Mouse (Mus musculus): ENCODE results near the gene Crip3. TPM values are rescaled to one million over a fixed set of nuclear protein-coding genes. Genes with fewer than 3 reads are reported as not detected.

Crip3 gene
- polyA plus RNA-seq (2014; fragmentation: Illumina TruSeq; extraction: RNeasy Lipid Tissue Mini Kit (QIAGEN cat#74804); ENCODE audit: insufficient read depth, low read depth, low replicate concordance) = 1.1 TPM

DNA sequence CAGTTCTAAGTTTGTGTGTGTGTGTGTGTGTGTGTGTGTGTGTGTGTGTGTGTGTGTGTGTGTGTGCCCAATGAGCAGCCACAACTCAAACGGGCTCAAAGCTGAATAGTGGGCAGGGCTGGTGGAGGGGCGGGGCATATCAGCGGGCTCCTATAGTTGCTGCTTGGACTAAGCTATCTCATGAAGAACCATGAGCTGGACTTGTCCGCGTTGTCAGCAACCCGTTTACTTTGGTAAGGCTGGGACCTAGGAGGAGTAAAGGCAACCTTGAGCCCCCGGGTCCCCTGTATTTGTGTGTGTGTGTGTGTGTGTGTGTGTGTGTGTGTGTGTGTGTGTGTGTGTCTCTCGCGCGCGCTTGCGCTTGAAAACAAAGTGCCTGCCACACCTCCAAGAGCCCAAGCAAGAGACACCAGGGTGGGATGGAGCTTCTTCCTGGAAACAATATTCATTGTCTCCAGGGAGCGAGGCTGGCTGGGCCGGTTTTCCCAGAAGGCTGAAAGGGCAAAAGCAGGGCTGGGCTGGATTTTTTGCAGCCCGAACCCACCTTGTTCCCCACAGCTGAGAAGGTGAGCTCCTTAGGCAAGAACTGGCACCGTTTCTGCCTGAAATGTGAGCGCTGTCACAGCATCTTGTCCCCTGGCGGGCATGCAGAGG lies at the start of gene Crip3:
Gene Crip3 (plus strand): TSS at position 166 of the 654 bp plus-strand sequence.

DNA sequence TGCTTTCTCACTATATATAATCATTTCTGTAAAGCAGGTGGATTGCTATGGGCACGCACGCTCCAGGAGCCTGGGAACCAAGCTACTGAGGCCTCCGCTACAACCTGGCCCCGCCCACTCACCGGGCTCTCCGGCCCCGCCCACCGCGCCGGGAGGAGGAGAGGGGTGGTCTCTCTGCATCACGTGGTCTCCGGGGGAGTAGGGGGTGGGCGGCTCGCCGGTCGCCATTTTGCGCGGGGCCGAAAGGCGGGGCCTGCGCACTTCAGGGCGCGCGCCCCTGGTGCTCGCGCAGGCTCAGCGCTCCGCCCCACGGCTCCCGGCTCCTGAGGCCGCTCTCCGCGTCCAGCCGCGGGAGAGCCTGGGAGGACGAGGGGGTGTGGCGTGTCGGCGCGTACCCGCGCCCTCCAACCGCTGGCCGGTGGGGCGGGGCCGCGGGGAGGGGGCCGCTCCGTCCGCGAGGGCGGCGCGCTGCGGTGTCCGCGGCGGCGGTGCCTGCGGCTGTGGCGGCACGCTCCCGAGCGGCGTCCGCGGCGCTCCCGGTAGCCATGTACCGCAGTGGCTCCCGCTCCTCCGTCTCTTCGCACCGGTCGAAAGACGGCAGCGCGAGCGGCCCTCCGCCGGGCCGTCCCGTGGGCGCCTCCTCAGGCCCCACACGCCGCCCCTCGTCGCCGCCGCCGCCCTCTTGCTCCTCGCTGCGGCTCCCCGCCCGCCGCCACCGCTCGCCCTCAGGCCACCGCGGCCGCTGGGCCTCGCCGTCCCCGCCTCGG lies 45.2 kb upstream of the Crip3 start, which contains the start of gene Zfp318:
Gene Zfp318 (plus strand): TSS at position 438 of the 767 bp plus-strand sequence.

DNA sequence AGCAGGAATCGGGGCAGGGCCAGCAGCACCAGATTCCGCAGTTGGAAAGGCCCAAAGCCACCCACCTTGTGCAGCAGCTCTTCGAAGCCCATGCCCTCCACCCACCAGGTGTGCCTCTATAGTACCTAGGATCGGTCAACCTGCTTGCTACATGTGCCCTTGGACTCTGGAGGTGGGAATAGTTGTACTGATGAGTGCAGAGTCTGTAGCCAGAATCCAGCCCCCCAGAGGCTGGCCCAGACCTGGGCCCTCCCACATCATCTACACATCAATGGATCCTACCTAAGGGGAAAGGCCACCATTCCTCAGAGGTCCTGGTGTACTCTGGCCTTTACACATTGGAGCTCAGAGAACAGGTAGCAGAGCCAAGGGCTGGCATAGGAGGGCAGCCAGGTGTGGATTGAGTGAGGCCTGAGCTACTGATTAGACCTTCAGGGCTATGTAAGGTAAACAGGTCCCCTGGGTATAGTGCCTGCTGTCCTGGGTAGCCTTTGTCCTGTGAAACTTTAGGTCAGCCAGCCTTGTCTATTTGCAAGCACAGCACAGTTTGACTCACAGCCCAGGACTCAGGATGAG lies 9.7 kb downstream of the Crip3 start, which contains the start of gene Slc22a7:
Gene Slc22a7 (minus strand): TSS at position 160 of the 576 bp plus-strand sequence.

Other genes starting within 250 kb of the Crip3 start
- gene Polh, start 226.3 kb upstream of the Crip3 start, polyA plus RNA-seq (2014; fragmentation: Illumina TruSeq; extraction: RNeasy Lipid Tissue Mini Kit (QIAGEN cat#74804); ENCODE audit: insufficient read depth, low read depth, low replicate concordance) = 4.1 TPM
- gene Xpo5, start 226.1 kb upstream of the Crip3 start, polyA plus RNA-seq (2014; fragmentation: Illumina TruSeq; extraction: RNeasy Lipid Tissue Mini Kit (QIAGEN cat#74804); ENCODE audit: insufficient read depth, low read depth, low replicate concordance) = 11.6 TPM
- gene Polr1c, start 180.9 kb upstream of the Crip3 start, polyA plus RNA-seq (2014; fragmentation: Illumina TruSeq; extraction: RNeasy Lipid Tissue Mini Kit (QIAGEN cat#74804); ENCODE audit: insufficient read depth, low read depth, low replicate concordance) = 50.4 TPM
- gene Yipf3, start 180.8 kb upstream of the Crip3 start, polyA plus RNA-seq (2014; fragmentation: Illumina TruSeq; extraction: RNeasy Lipid Tissue Mini Kit (QIAGEN cat#74804); ENCODE audit: insufficient read depth, low read depth, low replicate concordance) = 85.3 TPM
- 3.4 TPM for gene Lrrc73, start 175.4 kb upstream of the Crip3 start, polyA plus RNA-seq (2014; fragmentation: Illumina TruSeq; extraction: RNeasy Lipid Tissue Mini Kit (QIAGEN cat#74804); ENCODE audit: insufficient read depth, low read depth, low replicate concordance)
- 10.1 TPM for gene Tjap1, start 145.9 kb upstream of the Crip3 start, polyA plus RNA-seq (2014; fragmentation: Illumina TruSeq; extraction: RNeasy Lipid Tissue Mini Kit (QIAGEN cat#74804); ENCODE audit: insufficient read depth, low read depth, low replicate concordance)
- 0.30 TPM for gene Dlk2, start 131.5 kb upstream of the Crip3 start, polyA plus RNA-seq (2014; fragmentation: Illumina TruSeq; extraction: RNeasy Lipid Tissue Mini Kit (QIAGEN cat#74804); ENCODE audit: insufficient read depth, low read depth, low replicate concordance)
- gene Abcc10, start 100.6 kb upstream of the Crip3 start, polyA plus RNA-seq (2014; fragmentation: Illumina TruSeq; extraction: RNeasy Lipid Tissue Mini Kit (QIAGEN cat#74804); ENCODE audit: insufficient read depth, low read depth, low replicate concordance) = 2.1 TPM
- gene Zfp318, start 45.2 kb upstream of the Crip3 start, polyA plus RNA-seq (2014; fragmentation: Illumina TruSeq; extraction: RNeasy Lipid Tissue Mini Kit (QIAGEN cat#74804); ENCODE audit: insufficient read depth, low read depth, low replicate concordance) = 2.9 TPM
- gene Slc22a7, start 9.5 kb downstream of the Crip3 start, polyA plus RNA-seq (2014; fragmentation: Illumina TruSeq; extraction: RNeasy Lipid Tissue Mini Kit (QIAGEN cat#74804); ENCODE audit: insufficient read depth, low read depth, low replicate concordance) = not detected
- gene Ttbk1, start 58.7 kb downstream of the Crip3 start, polyA plus RNA-seq (2014; fragmentation: Illumina TruSeq; extraction: RNeasy Lipid Tissue Mini Kit (QIAGEN cat#74804); ENCODE audit: insufficient read depth, low read depth, low replicate concordance) = not detected
- 1.7 TPM for gene Dnph1, start 67.8 kb downstream of the Crip3 start, polyA plus RNA-seq (2014; fragmentation: Illumina TruSeq; extraction: RNeasy Lipid Tissue Mini Kit (QIAGEN cat#74804); ENCODE audit: insufficient read depth, low read depth, low replicate concordance)
- gene Cul9, start 117.5 kb downstream of the Crip3 start, polyA plus RNA-seq (2014; fragmentation: Illumina TruSeq; extraction: RNeasy Lipid Tissue Mini Kit (QIAGEN cat#74804); ENCODE audit: insufficient read depth, low read depth, low replicate concordance) = 9.1 TPM
- 28.1 TPM for gene Srf, start 127.2 kb downstream of the Crip3 start, polyA plus RNA-seq (2014; fragmentation: Illumina TruSeq; extraction: RNeasy Lipid Tissue Mini Kit (QIAGEN cat#74804); ENCODE audit: insufficient read depth, low read depth, low replicate concordance)
- gene Ptk7, start 200.6 kb downstream of the Crip3 start, polyA plus RNA-seq (2014; fragmentation: Illumina TruSeq; extraction: RNeasy Lipid Tissue Mini Kit (QIAGEN cat#74804); ENCODE audit: insufficient read depth, low read depth, low replicate concordance) = 21.3 TPM
- gene Klc4, start 217.1 kb downstream of the Crip3 start, polyA plus RNA-seq (2014; fragmentation: Illumina TruSeq; extraction: RNeasy Lipid Tissue Mini Kit (QIAGEN cat#74804); ENCODE audit: insufficient read depth, low read depth, low replicate concordance) = 16.5 TPM
- 53.2 TPM for gene Mrpl2, start 217.3 kb downstream of the Crip3 start, polyA plus RNA-seq (2014; fragmentation: Illumina TruSeq; extraction: RNeasy Lipid Tissue Mini Kit (QIAGEN cat#74804); ENCODE audit: insufficient read depth, low read depth, low replicate concordance)
- gene Cul7, start 221.4 kb downstream of the Crip3 start, polyA plus RNA-seq (2014; fragmentation: Illumina TruSeq; extraction: RNeasy Lipid Tissue Mini Kit (QIAGEN cat#74804); ENCODE audit: insufficient read depth, low read depth, low replicate concordance) = 15.0 TPM
- gene Rrp36, start 245.4 kb downstream of the Crip3 start, polyA plus RNA-seq (2014; fragmentation: Illumina TruSeq; extraction: RNeasy Lipid Tissue Mini Kit (QIAGEN cat#74804); ENCODE audit: insufficient read depth, low read depth, low replicate concordance) = 22.9 TPM
- 106 TPM for gene Mea1, start 249.9 kb downstream of the Crip3 start, polyA plus RNA-seq (2014; fragmentation: Illumina TruSeq; extraction: RNeasy Lipid Tissue Mini Kit (QIAGEN cat#74804); ENCODE audit: insufficient read depth, low read depth, low replicate concordance)